ENCODE assay signal across 20 mouse cellular contexts in genomic region chr9:110955962-110956361, GRCm38 (mm10). TPM values are rescaled to one million over a fixed set of nuclear protein-coding genes. Genes with fewer than 3 reads are reported as not detected.
"Had no signal": no experiment of that assay in that cellular context is flagged by ENCODE, and none has a peak within 500 bp of the region (broad histone marks: within the 10 kb centered on the region; RNA-seq: fewer than 3 reads in every experiment).

No protein-coding gene starts in this region.

- H3K4me2 ChIP-seq: limb, embryonic 15.5 days; liver, embryonic 12.5 days; lung, embryonic 14.5 days; midbrain, embryonic 13.5 days; neural tube, embryonic 12.5 days had no signal

- DNase-seq: kidney, postnatal 25 days; layer of hippocampus, adult 9-11 months; layer of hippocampus, postnatal 36 days; lung, embryonic 14.5 days; lung, postnatal 10 days; retina, postnatal 1 day; thymus, postnatal 36 days had no signal

- ATAC-seq: liver, embryonic 12.5 days; midbrain, embryonic 13.5 days had no signal

- H3K9me3 ChIP-seq: limb, embryonic 15.5 days; liver, embryonic 12.5 days; midbrain, embryonic 13.5 days; neural tube, embryonic 12.5 days had no signal

- H3K4me1 ChIP-seq: neural tube, embryonic 12.5 days had no signal

- H3K27ac ChIP-seq: limb, embryonic 15.5 days; liver, embryonic 12.5 days; midbrain, embryonic 13.5 days; neural tube, embryonic 12.5 days had no signal

- H3K9ac ChIP-seq: limb, embryonic 15.5 days; liver, embryonic 12.5 days; lung, embryonic 14.5 days; midbrain, embryonic 13.5 days; neural tube, embryonic 12.5 days had no signal

- H3K4me3 ChIP-seq: limb, embryonic 15.5 days; liver, embryonic 12.5 days; midbrain, embryonic 13.5 days; neural tube, embryonic 12.5 days had no signal

- H3K36me3 ChIP-seq: limb, embryonic 15.5 days; liver, embryonic 12.5 days; midbrain, embryonic 13.5 days; neural tube, embryonic 12.5 days had no signal

RNA-seq across cellular contexts. Expression of gene Lrrc2, which starts 4.6 kb away (rescaled TPM):
- total RNA-seq: neutrophil, adult 5-6 weeks had no signal
- polyA plus RNA-seq: lung, embryonic 14.5 days; small intestine, adult 2 months had no signal

RNA-seq across cellular contexts. Expression of gene Tdgf1, which starts 10.0 kb away (rescaled TPM):
- total RNA-seq: megakaryocyte-erythroid progenitor cell, adult 5-6 weeks had no signal
- polyA plus RNA-seq: kidney, embryonic 16.5 days; limb, embryonic 11.5 days; liver, embryonic 12.5 days; liver, embryonic 16.5 days; lung, embryonic 14.5 days; midbrain, embryonic 13.5 days; neural tube, embryonic 12.5 days; small intestine, adult 2 months; stomach, embryonic 16.5 days had no signal

RNA-seq across cellular contexts. Expression of gene Rtp3, which starts 34.4 kb away (rescaled TPM):
- total RNA-seq: megakaryocyte-erythroid progenitor cell, adult 5-6 weeks; neutrophil, adult 5-6 weeks had no signal
- polyA plus RNA-seq: limb, embryonic 11.5 days; limb, embryonic 15.5 days; midbrain, embryonic 13.5 days; neural tube, embryonic 12.5 days had no signal

RNA-seq across cellular contexts. Expression of gene Fam240a, which starts 39.3 kb away (rescaled TPM):
- total RNA-seq: layer of hippocampus, postnatal 36 days; left cerebral cortex, adult 8-10 months; left cerebral cortex, postnatal 25 days; megakaryocyte-erythroid progenitor cell, adult 5-6 weeks had no signal
- polyA plus RNA-seq: kidney, embryonic 16.5 days; limb, embryonic 11.5 days; limb, embryonic 15.5 days; liver, embryonic 12.5 days; liver, embryonic 16.5 days; lung, embryonic 14.5 days; midbrain, embryonic 13.5 days; neural tube, embryonic 12.5 days; small intestine, adult 2 months; stomach, embryonic 16.5 days had no signal
